Mouse (Mus musculus) neural tube, embryonic 12.5 days (tissue): ENCODE results near the gene Auh. TPM values are rescaled to one million over a fixed set of nuclear protein-coding genes. Genes with fewer than 3 reads are reported as not detected.

Experiments used
- ATAC-seq: fragments of 200-750 bp; cut with Nextera tagmentation; 2 replicates; pipeline ENCODE4 v1.8.0; 2017; ENCODE audit warnings: low read depth, mild to moderate bottlenecking, moderate TSS enrichment, moderate library complexity; ENCODE audit not compliant: low FRiP score
- H3K27ac ChIP-seq: fragments of 300-500 bp; sonication (generic); 2 replicates; pipeline ENCODE4 v1.5.1; 2016
- H3K27me3 ChIP-seq: fragments of 300-500 bp; sonication (generic); replicated peaks from 2 replicates; pipeline ENCODE4 v1.6.1; 2016; ENCODE audit warnings: mild to moderate bottlenecking
- H3K36me3 ChIP-seq: fragments of 300-500 bp; sonication (generic); 2 replicates; pipeline ENCODE4 v1.6.1; 2016; ENCODE audit warnings: mild to moderate bottlenecking
- H3K4me1 ChIP-seq: fragments of 300-500 bp; sonication (generic); 2 replicates; pipeline ENCODE4 v1.6.1; 2016
- H3K4me2 ChIP-seq: fragments of 300-500 bp; sonication (generic); replicated peaks from 2 replicates; pipeline ENCODE4 v1.6.1; 2016; ENCODE audit warnings: mild to moderate bottlenecking
- H3K4me3 ChIP-seq: fragments of 300-500 bp; sonication (generic); 2 replicates; pipeline ENCODE4 v1.5.1; 2016
- H3K9ac ChIP-seq: fragments of 300-500 bp; sonication (generic); 2 replicates; pipeline ENCODE4 v1.6.1; 2016; ENCODE audit warnings: mild to moderate bottlenecking
- H3K9me3 ChIP-seq: fragments of 300-500 bp; sonication (generic); 2 replicates; pipeline ENCODE4 v1.6.1; 2016; ENCODE audit warnings: mild to moderate bottlenecking
- WGBS: fragments of 180-500 bp; shearing (Covaris S2); methylation state at CpG from one replicate; pipeline ENCODE4 v1.1.7; 2016; 5-methylcytosine and 5-hydroxymethylcytosine counted together
- polyA plus RNA-seq: library from polyadenylated mRNA; unstranded; fragments of >200 nt; fragmentation: Nextera tagmentation; extraction: Ambion mirVana; gene quantifications from 2 replicates; pipeline ENCODE4 v1.2.1, GENCODE M21; 2016

Gene Auh
- polyA plus RNA-seq, 1 experiment from 2014 or later, result 52.7 TPM

DNA sequence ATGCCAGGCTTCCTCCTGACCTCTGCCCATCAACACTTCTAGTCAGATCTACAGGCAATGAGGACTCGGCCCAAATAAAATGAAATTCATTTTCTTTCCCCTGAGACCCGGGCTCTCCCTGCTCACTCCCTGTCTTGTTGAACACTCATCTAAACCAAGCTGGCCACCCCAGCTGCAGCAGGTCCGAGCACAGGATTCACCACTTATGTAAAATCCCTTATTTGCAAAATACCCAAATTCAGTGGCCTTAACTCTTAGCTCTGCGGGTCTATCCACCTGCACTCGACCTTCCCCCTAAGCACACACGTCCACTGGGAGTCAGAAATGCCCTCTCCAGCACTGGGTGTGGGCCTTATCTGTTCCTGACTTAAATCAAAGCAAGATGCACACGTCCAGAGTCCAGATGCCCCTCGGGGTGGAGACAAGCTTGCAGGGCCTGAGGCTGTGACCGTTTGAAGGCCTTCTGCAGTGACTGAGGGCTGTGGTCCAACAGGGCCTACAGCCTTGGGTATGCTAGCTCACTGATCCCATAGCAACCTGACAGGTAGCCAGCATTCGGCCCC lies 9.6 kb downstream of the Auh start:
- no peak overlapping the region; the same call in 1 of the 2 replicates for H3K9ac ChIP-seq
- H3K4me2 ChIP-seq, result no peak overlapping the region
- no peaks in the 10 kb centered on the region for H3K9me3 ChIP-seq
- peaks cover 3% of the 10 kb centered on the region for H3K36me3 ChIP-seq
- H3K27me3 ChIP-seq, result no peaks in the 10 kb centered on the region
- ATAC-seq, result no peak
- 85% methylated on average over 10 of the region's 10 CpGs for WGBS
- H3K4me1 ChIP-seq, result 0 out of 2 replicates have a peak, but pooled peaks cover under 1% of the 10 kb centered on the region
- H3K4me3 ChIP-seq, result no peak overlapping the region
- H3K27ac ChIP-seq, result no peak overlapping the region

DNA sequence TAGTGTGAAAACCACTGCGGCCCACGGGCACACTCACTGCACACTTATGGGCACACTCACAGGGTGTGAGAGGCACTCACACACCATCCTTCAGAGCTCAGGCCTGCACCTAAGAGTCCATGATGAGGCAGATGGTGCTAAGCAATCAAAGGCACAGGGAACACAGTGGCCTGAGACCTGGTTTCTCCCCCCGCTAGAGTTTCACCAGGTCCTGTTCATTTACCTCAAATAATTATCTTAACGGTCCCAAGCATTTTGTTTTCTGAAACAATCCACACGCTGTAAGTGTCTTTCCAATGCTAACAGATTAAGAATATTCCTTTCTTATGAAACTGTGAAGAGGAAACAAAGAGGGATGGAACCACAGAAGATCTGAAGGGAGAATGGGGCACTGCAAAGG lies 11.1 kb downstream of the Auh start:
- Histone ChIP-seq H3K9me3 (no peaks in the 10 kb centered on the region), H3K9ac (no peak overlapping the region), H3K4me1 (peaks cover 8% of the 10 kb centered on the region; the same call in 1 of the 2 replicates), H3K4me3 (no peak overlapping the region), H3K4me2 (no peak overlapping the region), H3K36me3 (peaks cover 3% of the 10 kb centered on the region), H3K27me3 (no peaks in the 10 kb centered on the region), H3K27ac (no peak overlapping the region)
- no peak for ATAC-seq
- WGBS, result 92% methylated on average over 5 of the region's 5 CpGs

DNA sequence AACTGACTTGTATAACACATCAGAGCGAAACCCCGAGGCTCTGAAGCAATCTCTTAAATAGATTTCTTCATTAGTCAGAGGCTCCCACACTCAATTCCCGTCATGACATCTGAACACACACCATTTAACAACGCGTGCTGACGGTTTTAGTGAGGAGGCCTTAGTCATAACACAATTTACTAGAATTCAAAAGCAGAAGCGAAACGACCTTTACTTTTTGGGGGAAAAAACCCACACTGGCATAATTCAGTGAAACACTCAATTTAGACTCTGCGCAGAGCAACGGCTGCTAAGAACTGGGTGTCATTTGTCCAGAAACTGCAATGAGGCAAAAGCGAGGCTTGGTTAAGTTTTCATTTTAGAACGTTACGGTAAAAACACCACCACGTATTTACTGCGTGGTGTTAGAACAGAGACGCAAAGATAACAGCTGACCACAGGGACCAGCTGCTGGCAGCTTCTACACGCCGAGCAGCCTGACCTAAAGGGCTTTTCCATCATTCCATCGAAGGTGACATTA lies 14.8 kb downstream of the Auh start:
- Histone ChIP-seq H3K4me1 (peaks cover 27% of the 10 kb centered on the region), H3K27me3 (no peaks in the 10 kb centered on the region), H3K9me3 (no peaks in the 10 kb centered on the region), H3K4me2 (no peak overlapping the region), H3K36me3 (peaks cover 5% of the 10 kb centered on the region), H3K9ac (no peak overlapping the region), H3K4me3 (no peak overlapping the region), H3K27ac (no peak overlapping the region)
- ATAC-seq, result no peak
- WGBS, result 55% methylated on average over 19 of the region's 19 CpGs

DNA sequence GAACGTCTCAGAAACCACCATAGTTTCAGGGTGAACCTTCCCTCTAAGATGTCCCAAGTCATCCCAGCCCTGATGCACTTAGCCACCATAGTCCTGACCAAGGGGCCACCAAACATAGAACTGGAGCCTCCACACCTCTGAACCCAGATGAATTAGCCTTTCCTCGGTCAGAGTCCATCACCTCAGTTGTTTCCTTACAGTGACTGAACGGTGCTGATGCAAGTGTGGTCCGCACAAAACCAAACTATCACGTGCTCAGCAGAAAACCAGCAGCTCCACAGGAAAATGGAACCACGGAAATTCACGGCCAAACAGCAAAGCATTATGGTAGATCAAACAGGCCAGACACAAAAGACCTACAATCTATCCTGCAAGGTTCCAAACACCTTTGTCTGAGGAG lies 15.6 kb downstream of the Auh start:
- 74% methylated on average over 7 of the region's 7 CpGs for WGBS
- peaks cover 5% of the 10 kb centered on the region for H3K36me3 ChIP-seq
- H3K9me3 ChIP-seq, result no peaks in the 10 kb centered on the region

DNA sequence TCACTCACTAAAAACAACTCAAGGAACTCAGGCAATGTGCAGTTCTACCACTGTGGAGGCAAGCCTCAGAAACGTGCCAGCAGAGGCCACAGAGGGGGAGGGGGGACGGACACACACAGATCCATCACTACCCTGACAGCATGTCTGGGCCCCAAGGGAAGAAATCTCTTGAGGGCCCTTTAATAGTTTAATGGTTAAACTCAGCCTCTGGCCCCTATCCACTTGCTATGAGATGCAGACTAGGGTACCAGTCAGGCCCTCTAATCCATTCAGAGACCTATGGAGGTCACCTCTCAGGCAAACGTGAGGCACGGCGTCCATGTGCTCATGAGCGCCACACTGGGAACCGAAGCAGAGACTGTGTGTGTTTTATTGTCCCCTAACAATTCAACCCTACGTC lies 17.0 kb downstream of the Auh start:
- H3K4me2 ChIP-seq, result no peak overlapping the region
- H3K9me3 ChIP-seq, result no peaks in the 10 kb centered on the region
- H3K9ac ChIP-seq, result no peak overlapping the region
- no peaks in the 10 kb centered on the region for H3K27me3 ChIP-seq
- peaks cover 27% of the 10 kb centered on the region for H3K4me1 ChIP-seq
- H3K27ac ChIP-seq, result no peak overlapping the region
- 19% methylated on average over 8 of the region's 8 CpGs for WGBS
- peak; percentile 25; the same call in 1 of the 2 replicates for ATAC-seq
- peaks cover 15% of the 10 kb centered on the region for H3K36me3 ChIP-seq
- H3K4me3 ChIP-seq, result no peak overlapping the region

More for the DNA sequence above, 15.6 kb downstream of the Auh start:
- H3K9ac ChIP-seq, result no peak overlapping the region
- no peak for ATAC-seq
- no peak overlapping the region for H3K4me3 ChIP-seq
- no peak overlapping the region for H3K27ac ChIP-seq
- no peaks in the 10 kb centered on the region for H3K27me3 ChIP-seq
- H3K4me2 ChIP-seq, result no peak overlapping the region
- H3K4me1 ChIP-seq, result peaks cover 27% of the 10 kb centered on the region

DNA sequence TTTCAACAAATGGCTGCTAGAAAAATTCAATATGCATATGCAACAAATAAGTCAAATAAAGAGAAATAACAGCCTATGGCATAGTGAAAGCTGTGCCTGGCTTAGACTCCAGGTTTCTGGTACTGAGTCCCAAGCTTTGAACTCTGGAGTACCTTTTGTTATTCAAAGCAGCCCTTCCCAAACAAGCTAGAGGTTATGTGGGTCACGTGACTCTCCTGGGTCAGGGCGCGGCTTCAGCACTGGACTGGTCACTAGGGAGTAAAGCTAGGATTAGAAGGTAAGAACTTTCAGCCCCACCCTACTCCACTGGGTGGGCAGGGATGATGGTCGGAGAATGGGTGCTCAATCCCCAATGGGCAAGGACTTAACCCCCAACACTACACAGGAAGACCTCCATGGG lies 18.2 kb downstream of the Auh start:
- no peak for ATAC-seq
- 42% methylated on average over 4 of the region's 4 CpGs for WGBS
- no peak overlapping the region for H3K27ac ChIP-seq

DNA sequence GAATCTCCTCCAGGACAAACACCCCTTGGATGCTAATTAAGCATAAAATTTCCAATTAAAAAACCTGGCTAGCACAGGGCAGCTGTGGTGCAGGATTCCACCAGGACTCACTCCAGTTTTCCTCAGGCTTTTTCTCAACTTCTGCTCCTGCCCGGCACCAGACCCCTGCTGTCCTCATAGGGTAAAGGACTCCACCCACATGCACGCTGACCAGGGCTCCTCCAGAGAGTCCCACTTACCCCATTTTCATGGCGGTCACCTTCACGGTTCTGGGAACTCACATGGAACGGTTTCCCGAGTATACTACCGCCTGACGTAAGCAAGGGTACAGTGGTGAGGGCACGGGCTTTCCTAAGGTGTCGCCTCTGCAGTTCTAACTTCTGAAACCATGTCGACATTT lies 23.2 kb downstream of the Auh start:
- Histone ChIP-seq H3K9ac (no peak overlapping the region), H3K36me3 (peaks cover 18% of the 10 kb centered on the region), H3K27ac (no peak overlapping the region), H3K4me1 (peaks cover 18% of the 10 kb centered on the region; the same call in 1 of the 2 replicates), H3K4me2 (no peak overlapping the region), H3K27me3 (no peaks in the 10 kb centered on the region), H3K4me3 (no peak overlapping the region), H3K9me3 (no peaks in the 10 kb centered on the region)
- 88% methylated on average over 11 of the region's 11 CpGs for WGBS
- ATAC-seq, result no peak

More for the DNA sequence above, 18.2 kb downstream of the Auh start:
- Histone ChIP-seq H3K9me3 (no peaks in the 10 kb centered on the region), H3K4me3 (no peak overlapping the region), H3K27me3 (no peaks in the 10 kb centered on the region), H3K9ac (no peak overlapping the region), H3K36me3 (peaks cover 20% of the 10 kb centered on the region), H3K4me1 (peaks cover 27% of the 10 kb centered on the region), H3K4me2 (no peak overlapping the region)

DNA sequence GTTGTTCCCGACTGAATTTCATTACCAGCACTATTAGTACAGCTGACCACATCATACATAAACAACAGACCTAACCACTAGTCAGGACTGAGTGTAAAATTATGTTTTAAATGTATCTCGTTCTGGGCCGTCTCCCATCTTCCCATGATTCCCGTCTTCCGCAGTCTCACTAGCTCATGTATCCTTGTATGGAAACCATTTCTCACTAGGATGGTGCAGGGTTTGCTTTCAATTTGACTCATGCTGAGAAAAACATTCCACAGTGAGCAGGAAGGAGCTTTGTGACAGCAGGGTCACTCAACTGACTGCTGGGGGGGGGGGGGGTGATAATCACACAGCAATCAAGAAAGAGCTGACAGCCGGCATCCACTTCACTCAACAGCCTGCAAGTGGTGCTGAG lies 25.3 kb downstream of the Auh start:
- H3K27me3 ChIP-seq, result no peaks in the 10 kb centered on the region
- 48% methylated on average over 6 of the region's 6 CpGs for WGBS
- H3K27ac ChIP-seq, result no peak overlapping the region
- H3K4me1 ChIP-seq, result peaks cover 17% of the 10 kb centered on the region; the same call in 1 of the 2 replicates
- no peaks in the 10 kb centered on the region for H3K9me3 ChIP-seq
- no peak overlapping the region for H3K4me2 ChIP-seq
- peaks cover 18% of the 10 kb centered on the region for H3K36me3 ChIP-seq
- H3K9ac ChIP-seq, result no peak overlapping the region
- no peak overlapping the region for H3K4me3 ChIP-seq
- ATAC-seq, result no peak

DNA sequence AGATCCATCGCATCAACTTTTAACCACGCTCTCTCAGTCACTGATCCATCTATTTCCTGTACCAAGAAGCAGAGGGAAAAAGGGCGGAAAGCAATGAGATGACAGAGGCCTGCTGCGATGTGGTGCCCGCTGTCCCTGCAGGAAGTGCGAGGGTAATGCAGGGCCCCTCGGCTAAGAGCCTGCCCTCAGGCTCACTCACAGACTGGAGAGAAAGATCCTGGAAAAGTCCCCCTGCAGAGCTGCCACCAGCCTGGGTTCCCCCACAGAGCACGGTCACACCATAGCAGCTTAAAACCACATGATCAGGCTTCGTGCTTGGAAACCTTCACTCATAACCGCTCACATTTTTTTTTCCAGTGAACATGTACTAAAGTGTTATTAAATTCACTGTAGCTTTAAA lies 25.7 kb downstream of the Auh start:
- 39% methylated on average over 10 of the region's 10 CpGs for WGBS
- no peaks in the 10 kb centered on the region for H3K27me3 ChIP-seq
- no peaks in the 10 kb centered on the region for H3K9me3 ChIP-seq
- H3K36me3 ChIP-seq, result peaks cover 17% of the 10 kb centered on the region
- H3K9ac ChIP-seq, result no peak overlapping the region
- peaks cover 17% of the 10 kb centered on the region; the same call in 1 of the 2 replicates for H3K4me1 ChIP-seq
- no peak overlapping the region for H3K27ac ChIP-seq
- H3K4me2 ChIP-seq, result no peak overlapping the region
- no peak overlapping the region for H3K4me3 ChIP-seq
- 0 out of 2 replicates have a peak, but pooled peaks have one; percentile 25 for ATAC-seq

DNA sequence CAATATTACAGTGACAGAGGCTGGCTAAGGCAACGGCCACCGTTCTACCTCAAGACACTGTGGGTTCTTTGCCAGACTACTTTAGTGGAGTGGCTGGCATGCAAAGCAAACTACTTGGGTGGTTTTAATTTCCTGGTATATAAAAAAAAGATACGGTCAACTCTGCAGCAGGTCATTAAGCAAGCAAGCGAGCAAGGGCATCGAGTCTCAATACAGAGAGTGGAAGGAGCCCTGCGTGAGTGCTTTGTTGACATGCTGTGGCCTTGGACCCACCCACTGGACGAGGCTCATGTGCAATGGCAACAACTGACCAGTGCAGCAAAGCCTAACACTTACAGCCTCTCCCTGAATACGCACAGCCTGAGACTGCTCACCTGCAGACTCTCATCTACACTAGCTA lies 27.0 kb downstream of the Auh start:
- Histone ChIP-seq H3K4me3 (no peak overlapping the region), H3K4me1 (peaks cover 17% of the 10 kb centered on the region; the same call in 1 of the 2 replicates), H3K9ac (no peak overlapping the region)

DNA sequence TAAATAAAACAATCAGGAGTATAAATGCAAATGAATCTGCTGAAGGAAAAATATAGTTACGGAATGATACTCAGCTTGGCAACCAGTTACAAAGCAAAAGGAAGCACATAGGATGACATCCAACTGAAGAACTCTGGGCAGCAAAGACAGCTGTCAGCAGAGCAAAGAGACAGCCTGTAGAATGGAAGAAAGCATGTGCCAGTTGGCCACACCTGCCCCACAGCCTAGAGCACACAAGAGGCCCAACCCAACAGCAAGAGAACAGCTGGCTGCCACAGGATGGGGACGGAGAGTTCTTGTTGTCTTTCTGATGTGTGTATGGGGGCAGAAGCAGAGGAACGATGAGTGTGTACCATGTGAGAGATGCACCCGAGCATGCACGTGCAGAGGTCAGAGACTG lies 29.8 kb downstream of the Auh start:
- H3K27me3 ChIP-seq, result no peaks in the 10 kb centered on the region
- H3K4me2 ChIP-seq, result no peak overlapping the region
- no peak overlapping the region for H3K9ac ChIP-seq
- WGBS, result 90% methylated on average over 5 of the region's 5 CpGs
- H3K4me1 ChIP-seq, result peaks cover 9% of the 10 kb centered on the region; the same call in 1 of the 2 replicates
- H3K9me3 ChIP-seq, result no peaks in the 10 kb centered on the region
- peaks cover 8% of the 10 kb centered on the region; the same call in 1 of the 2 replicates for H3K36me3 ChIP-seq
- no peak overlapping the region for H3K27ac ChIP-seq
- ATAC-seq, result no peak
- no peak overlapping the region for H3K4me3 ChIP-seq

More for the DNA sequence above, 27.0 kb downstream of the Auh start:
- no peak overlapping the region for H3K4me2 ChIP-seq
- no peak for ATAC-seq
- peaks cover 6% of the 10 kb centered on the region; the same call in 1 of the 2 replicates for H3K36me3 ChIP-seq
- no peaks in the 10 kb centered on the region for H3K27me3 ChIP-seq
- WGBS, result 76% methylated on average over 8 of the region's 8 CpGs
- no peaks in the 10 kb centered on the region for H3K9me3 ChIP-seq
- no peak overlapping the region for H3K27ac ChIP-seq

DNA sequence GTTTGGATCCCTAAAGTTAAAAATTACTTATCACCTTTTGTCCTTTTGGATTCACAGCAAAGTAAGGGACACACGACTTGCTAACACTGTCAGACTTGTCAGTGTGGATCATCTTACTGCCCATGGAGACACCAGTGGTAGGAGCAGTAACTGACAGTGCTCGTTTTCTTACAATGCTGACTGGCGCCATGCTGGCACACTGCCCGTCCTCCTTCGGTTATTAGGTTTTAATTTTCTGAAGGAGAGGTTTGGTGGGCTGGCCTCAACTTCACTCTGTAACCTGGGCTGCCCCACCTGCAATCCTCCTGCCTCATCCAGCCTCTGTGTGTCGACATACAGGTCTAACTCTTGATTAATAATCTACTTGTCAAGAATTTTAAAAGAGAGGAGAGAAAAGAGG lies 31.7 kb downstream of the Auh start:
- peaks cover 8% of the 10 kb centered on the region; the same call in 1 of the 2 replicates for H3K36me3 ChIP-seq
- H3K27ac ChIP-seq, result no peak overlapping the region
- WGBS, result 87% methylated on average over 6 of the region's 6 CpGs
- H3K9ac ChIP-seq, result no peak overlapping the region
- H3K4me2 ChIP-seq, result no peak overlapping the region
- H3K4me1 ChIP-seq, result no peaks in the 10 kb centered on the region
- no peaks in the 10 kb centered on the region for H3K9me3 ChIP-seq
- H3K27me3 ChIP-seq, result no peaks in the 10 kb centered on the region
- no peak for ATAC-seq
- H3K4me3 ChIP-seq, result no peak overlapping the region

DNA sequence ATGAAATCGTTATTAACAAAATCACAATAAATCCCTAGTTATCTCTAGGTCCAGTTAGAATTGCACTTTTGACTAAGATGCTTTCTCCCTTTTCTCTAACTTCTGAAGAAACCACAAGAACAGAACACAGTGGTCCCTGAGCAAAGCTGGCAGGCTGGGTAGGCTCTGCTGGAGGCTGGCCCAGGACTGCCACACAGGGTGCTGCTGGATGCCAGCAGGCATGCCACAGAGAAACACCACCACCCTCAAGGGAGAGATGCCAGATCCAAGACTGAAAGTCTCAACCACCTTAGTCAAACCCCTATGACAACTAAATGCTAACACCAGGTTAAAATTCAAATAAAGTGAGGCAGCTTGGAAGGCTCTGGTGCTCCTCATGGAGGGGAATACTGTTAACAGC lies 36.7 kb downstream of the Auh start:
- no peak overlapping the region for H3K27ac ChIP-seq
- H3K9me3 ChIP-seq, result no peaks in the 10 kb centered on the region
- H3K9ac ChIP-seq, result no peak overlapping the region
- H3K4me1 ChIP-seq, result no peaks in the 10 kb centered on the region
- peaks cover 8% of the 10 kb centered on the region; the same call in 1 of the 2 replicates for H3K36me3 ChIP-seq
- no peak for ATAC-seq
- no peak overlapping the region for H3K4me2 ChIP-seq
- no peaks in the 10 kb centered on the region for H3K27me3 ChIP-seq
- no peak overlapping the region for H3K4me3 ChIP-seq
- 91% methylated on average over 1 of the region's 1 CpGs for WGBS
